Mouse (Mus musculus) lung, postnatal 0 days (tissue): Measurements from ENCODE around the gene Fam240b. TPM values are rescaled to one million over a fixed set of nuclear protein-coding genes. Genes with fewer than 3 reads are reported as not detected.
"Not testable (repeated sequence)": the region's sequence is repeated elsewhere in the genome, so short reads cannot be mapped to it uniquely, and the experiment has no call there.

Experiments used
- ATAC-seq: fragments of 200-750 bp; cut with Nextera tagmentation; 2 replicates; pipeline ENCODE4 v1.8.0; 2017; ENCODE audit warnings: moderate library complexity
- DNase-seq: peaks from one replicate; pipeline ENCODE4 v3.0.0-alpha.2; 2016; ENCODE audit warnings: low spot score
- H3K27ac ChIP-seq: fragments of 300-500 bp; sonication (generic); 2 replicates; pipeline ENCODE4 v1.5.1; 2014; ENCODE audit warnings: antibody characterized with exemption, mild to moderate bottlenecking, low read length, mixed read lengths
- H3K27me3 ChIP-seq: fragments of 300-500 bp; sonication (generic); replicated peaks from 2 replicates; pipeline ENCODE4 v1.6.1; 2014; ENCODE audit warnings: low read length, mixed read lengths; ENCODE audit not compliant: insufficient read depth
- H3K36me3 ChIP-seq: fragments of 300-500 bp; sonication (generic); 2 replicates; pipeline ENCODE4 v1.6.1; 2014; ENCODE audit warnings: low read length, mixed read lengths; ENCODE audit not compliant: insufficient read depth
- H3K4me1 ChIP-seq: fragments of 300-500 bp; sonication (generic); 2 replicates; pipeline ENCODE4 v1.6.1; 2014; ENCODE audit warnings: antibody characterized with exemption, low read depth, low read length, mixed read lengths; ENCODE audit not compliant: insufficient read depth
- H3K4me2 ChIP-seq: fragments of 300-500 bp; sonication (generic); replicated peaks from 2 replicates; pipeline ENCODE4 v1.6.1; 2014; ENCODE audit warnings: low read depth, mild to moderate bottlenecking, low read length, moderate library complexity, mixed read lengths
- H3K4me3 ChIP-seq: fragments of 300-500 bp; sonication (generic); 2 replicates; pipeline ENCODE4 v1.5.1; 2014; ENCODE audit warnings: low read depth, low read length
- H3K9ac ChIP-seq: fragments of 300-500 bp; sonication (generic); replicated peaks from 2 replicates; pipeline ENCODE4 v1.6.1; 2014; ENCODE audit warnings: low read depth, mild to moderate bottlenecking
- H3K9me3 ChIP-seq: fragments of 300-500 bp; sonication (generic); 2 replicates; pipeline ENCODE4 v1.6.1; 2016; ENCODE audit warnings: low read length, mixed read lengths
- CTCF ChIP-seq: IDR thresholded peaks from 2 replicates; pipeline ENCODE4 v1.5.1; 2016; ENCODE audit warnings: antibody characterized with exemption, mild to moderate bottlenecking
- EP300 ChIP-seq: IDR thresholded peaks from 2 replicates; pipeline ENCODE4 v1.6.1; 2016; ENCODE audit warnings: antibody characterized with exemption, mild to moderate bottlenecking, control low read depth
- WGBS: fragments of 180-500 bp; shearing (Covaris S2); extraction: QIAGEN DNeasy Blood & Tissue Kit; methylation state at CpG from one replicate; pipeline ENCODE4 v1.1.7; 2014; 5-methylcytosine and 5-hydroxymethylcytosine counted together
- polyA plus RNA-seq: library from polyadenylated mRNA; unstranded; fragments of >200 nt; fragmentation: Nextera tagmentation; extraction: Ambion mirVana; gene quantifications from 2 replicates; pipeline ENCODE4 v1.2.1, GENCODE M21; 2015

The Fam240b gene
- polyA plus RNA-seq, 1 experiment from 2014 or later: not detected

- TF ChIP-seq CTCF (no peak), EP300 (no peak)
- H3K4me1 ChIP-seq: no peaks in the 10 kb centered on the region
- no peaks in the 10 kb centered on the region for H3K27me3 ChIP-seq
- no peak overlapping the region for H3K27ac ChIP-seq
- no peaks in the 10 kb centered on the region for H3K36me3 ChIP-seq
- no peak overlapping the region for H3K4me2 ChIP-seq
- DNase-seq (peak; percentile 25), ATAC-seq (peak; percentile 46; the same call in 1 of the 2 replicates)
- no peaks in the 10 kb centered on the region for H3K9me3 ChIP-seq
- no peak overlapping the region for H3K4me3 ChIP-seq
- 59% methylated on average over 2 of the region's 2 CpGs for WGBS
- no peak overlapping the region for H3K9ac ChIP-seq
Measured at GRCm38 (mm10) chr13:64462581-64462980, 35.0 kb downstream of the Fam240b start.

GRCm38 (mm10) chr13:64458181-64458580, 39.4 kb downstream of the Fam240b start:
- TF ChIP-seq EP300: no peak
- TF ChIP-seq CTCF: no peak
- Histone ChIP-seq H3K9ac (no peak overlapping the region), H3K27me3 (no peaks in the 10 kb centered on the region), H3K36me3 (no peaks in the 10 kb centered on the region), H3K4me1 (no peaks in the 10 kb centered on the region), H3K4me2 (no peak overlapping the region), H3K27ac (no peak overlapping the region), H3K4me3 (no peak overlapping the region), H3K9me3 (no peaks in the 10 kb centered on the region)
- WGBS: 90% methylated on average over 14 of the region's 14 CpGs
- ATAC-seq (no peak), DNase-seq (no peak)

GRCm38 (mm10) chr13:64457225-64457978, 40.2 kb downstream of the Fam240b start:
- not testable (repeated sequence) for H3K4me1 ChIP-seq, H3K4me2 ChIP-seq, ATAC-seq, H3K36me3 ChIP-seq, H3K9ac ChIP-seq, H3K27ac ChIP-seq, H3K27me3 ChIP-seq, H3K9me3 ChIP-seq, DNase-seq, H3K4me3 ChIP-seq
- 85% methylated on average over 19 of the region's 19 CpGs for WGBS

GRCm38 (mm10) chr13:64450001-64450794, 47.4 kb downstream of the Fam240b start:
- Histone ChIP-seq H3K27ac (no peak overlapping the region), H3K4me3 (no peak overlapping the region), H3K4me1 (no peaks in the 10 kb centered on the region), H3K4me2 (no peak overlapping the region), H3K36me3 (no peaks in the 10 kb centered on the region), H3K27me3 (no peaks in the 10 kb centered on the region), H3K9me3 (no peaks in the 10 kb centered on the region), H3K9ac (no peak overlapping the region)
- DNase-seq (no peak), ATAC-seq (no peak)
- TF ChIP-seq CTCF (no peak), EP300 (no peak)
- WGBS: 64% methylated on average over 7 of the region's 7 CpGs

- 81% methylated on average over 5 of the region's 5 CpGs for WGBS
Measured at GRCm38 (mm10) chr13:64448729-64449128, 48.9 kb downstream of the Fam240b start.

GRCm38 (mm10) chr13:64447947-64448346, 49.6 kb downstream of the Fam240b start:
- Histone ChIP-seq H3K4me2 (no peak overlapping the region), H3K27me3 (no peaks in the 10 kb centered on the region), H3K4me3 (no peak overlapping the region), H3K36me3 (no peaks in the 10 kb centered on the region), H3K9me3 (no peaks in the 10 kb centered on the region), H3K4me1 (no peaks in the 10 kb centered on the region), H3K27ac (no peak overlapping the region), H3K9ac (no peak overlapping the region)
- peak; percentile 68 for DNase-seq
- 0% methylated on average over 1 of the region's 1 CpGs for WGBS
- peak; percentile 54; the same call in 1 of the 2 replicates for ATAC-seq
- peak; percentile 84 for TF ChIP-seq CTCF
- no peak for TF ChIP-seq EP300

More at GRCm38 (mm10) chr13:64448729-64449128, 48.9 kb downstream of the Fam240b start:
- no peaks in the 10 kb centered on the region for H3K9me3 ChIP-seq
- no peak for ATAC-seq
- H3K4me1 ChIP-seq: no peaks in the 10 kb centered on the region
- H3K36me3 ChIP-seq: no peaks in the 10 kb centered on the region
- no peak overlapping the region for H3K4me3 ChIP-seq
- no peak for DNase-seq
- H3K9ac ChIP-seq: no peak overlapping the region
- TF ChIP-seq EP300 (no peak), CTCF (no peak)
- H3K27ac ChIP-seq: no peak overlapping the region
- H3K27me3 ChIP-seq: no peaks in the 10 kb centered on the region
- H3K4me2 ChIP-seq: no peak overlapping the region
